ENCODE assay signal across 27 mouse cellular contexts in genomic region chr15:99011946-99012345, GRCm38 (mm10). TPM values are rescaled to one million over a fixed set of nuclear protein-coding genes. Genes with fewer than 3 reads are reported as not detected.
A peak's percentile ranks its signal among the peaks of the same experiment; 100 is the strongest.
DNase-seq lines count a peak whose midpoint lies in the region; ATAC-seq lines count a peak whose summit lies in the region.
"Had no signal": no experiment of that assay in that cellular context is flagged by ENCODE, and none has a peak within 500 bp of the region (broad histone marks: within the 10 kb centered on the region; RNA-seq: fewer than 3 reads in every experiment).

No protein-coding gene starts in this region.

- no peak overlapping the region for H3K9ac ChIP-seq in kidney, embryonic 15.5 days
- no peak overlapping the region for H3K9ac ChIP-seq in neural tube, embryonic 11.5 days (ENCODE audit: low read length)
- no peak overlapping the region for H3K9ac ChIP-seq in neural tube, embryonic 15.5 days (replicated peaks)
- H3K9ac ChIP-seq in embryonic facial prominence, embryonic 14.5 days (ENCODE audit: low read depth, low read length): no peak overlapping the region
- H3K9ac ChIP-seq: embryonic facial prominence, embryonic 12.5 days; forebrain, postnatal 0 days; hindbrain, embryonic 12.5 days; hindbrain, embryonic 15.5 days had no signal

- DNase-seq in kidney, adult 18-20 months: no peak
- peak; percentile 0 for DNase-seq in neural tube, embryonic 11.5 days (ENCODE audit: low spot score)
- no peak for DNase-seq in embryonic facial prominence, embryonic 14.5 days (ENCODE audit: low spot score)
- DNase-seq in B cell, adult 2 months: no peak
- DNase-seq in adrenal gland, adult (ENCODE audit: inconsistent age in 2 of 2, low spot score in 1 of 2): no peak
- DNase-seq: adrenal gland, adult 8-10 months; adrenal gland, postnatal 25 days; cerebellum, adult 18-20 months; cerebellum, adult 9-10 months; cerebellum, postnatal 14 days; forebrain, postnatal 0 days; gastrocnemius, adult 2 months; gastrocnemius, postnatal 14 days; heart, adult 11 months had no signal

- WGBS in kidney, embryonic 15.5 days: 51% methylated on average over 3 of the region's 3 CpGs
- 82% methylated on average over 3 of the region's 3 CpGs for WGBS in neural tube, embryonic 11.5 days
- WGBS in neural tube, embryonic 15.5 days: 90% methylated on average over 3 of the region's 3 CpGs
- WGBS in embryonic facial prominence, embryonic 14.5 days: 52% methylated on average over 3 of the region's 3 CpGs

- H3K27me3 ChIP-seq in kidney, embryonic 15.5 days: no peaks in the 10 kb centered on the region
- H3K27me3 ChIP-seq in neural tube, embryonic 11.5 days (ENCODE audit: control insufficient read depth, insufficient read depth, low read length): no peaks in the 10 kb centered on the region
- H3K27me3 ChIP-seq in neural tube, embryonic 15.5 days (replicated peaks): no peaks in the 10 kb centered on the region
- H3K27me3 ChIP-seq in embryonic facial prominence, embryonic 14.5 days (replicated peaks; ENCODE audit: control insufficient read depth, insufficient read depth, low read length): no peaks in the 10 kb centered on the region
- H3K27me3 ChIP-seq: embryonic facial prominence, embryonic 12.5 days; hindbrain, embryonic 12.5 days; hindbrain, embryonic 15.5 days; Patski had no signal

- no peaks in the 10 kb centered on the region for H3K36me3 ChIP-seq in kidney, embryonic 15.5 days
- no peaks in the 10 kb centered on the region for H3K36me3 ChIP-seq in neural tube, embryonic 11.5 days (ENCODE audit: control insufficient read depth, insufficient read depth, low read length)
- no peaks in the 10 kb centered on the region for H3K36me3 ChIP-seq in neural tube, embryonic 15.5 days
- H3K36me3 ChIP-seq in embryonic facial prominence, embryonic 14.5 days (ENCODE audit: control insufficient read depth, insufficient read depth, low read length): no peaks in the 10 kb centered on the region
- H3K36me3 ChIP-seq: embryonic facial prominence, embryonic 12.5 days; hindbrain, embryonic 12.5 days; hindbrain, embryonic 15.5 days had no signal

- ATAC-seq in kidney, embryonic 15.5 days (replicated peaks; ENCODE audit: low FRiP score): no peak
- ATAC-seq in neural tube, embryonic 11.5 days (ENCODE audit: insufficient read depth, low FRiP score, low TSS enrichment): no peak
- ATAC-seq in neural tube, embryonic 15.5 days (ENCODE audit: low FRiP score): no peak
- no peak for ATAC-seq in embryonic facial prominence, embryonic 14.5 days (ENCODE audit: low read depth)
- ATAC-seq: CD4-positive, CD25-positive, alpha-beta regulatory T cell, adult 4 months; forebrain, embryonic 14.5 days; forebrain, postnatal 0 days; Patski had no signal

- peak overlapping the region; percentile 41; the same call in 1 of the 2 replicates for H3K27ac ChIP-seq in kidney, embryonic 15.5 days
- no peak overlapping the region for H3K27ac ChIP-seq in neural tube, embryonic 11.5 days (ENCODE audit: low read depth, low read length)
- no peak overlapping the region for H3K27ac ChIP-seq in neural tube, embryonic 15.5 days (replicated peaks)
- peak overlapping the region; percentile 59 for H3K27ac ChIP-seq in embryonic facial prominence, embryonic 14.5 days (replicated peaks; ENCODE audit: low read depth, low read length)
- H3K27ac ChIP-seq: embryonic facial prominence, embryonic 12.5 days; gastrocnemius, adult 2 months; hindbrain, embryonic 12.5 days; hindbrain, embryonic 15.5 days had no signal

- peaks cover 27% of the 10 kb centered on the region; the same call in 1 of the 2 replicates for H3K4me1 ChIP-seq in kidney, embryonic 15.5 days
- H3K4me1 ChIP-seq in neural tube, embryonic 11.5 days (ENCODE audit: control insufficient read depth, insufficient read depth, low read length): no peaks in the 10 kb centered on the region
- 0 out of 2 replicates have a peak, but pooled peaks cover 3% of the 10 kb centered on the region for H3K4me1 ChIP-seq in neural tube, embryonic 15.5 days
- H3K4me1 ChIP-seq in embryonic facial prominence, embryonic 14.5 days (ENCODE audit: control insufficient read depth, insufficient read depth, low read length): no peaks in the 10 kb centered on the region
- H3K4me1 ChIP-seq: hindbrain, embryonic 12.5 days; hindbrain, embryonic 15.5 days had no signal

- no peak overlapping the region for H3K4me2 ChIP-seq in kidney, embryonic 15.5 days
- no peak overlapping the region for H3K4me2 ChIP-seq in neural tube, embryonic 11.5 days (ENCODE audit: low read depth)
- H3K4me2 ChIP-seq in neural tube, embryonic 15.5 days: no peak overlapping the region
- H3K4me2 ChIP-seq in embryonic facial prominence, embryonic 14.5 days (ENCODE audit: low read depth, low read length): no peak overlapping the region
- H3K4me2 ChIP-seq: embryonic facial prominence, embryonic 12.5 days; heart, embryonic 11.5 days; hindbrain, embryonic 12.5 days; hindbrain, embryonic 15.5 days had no signal

- no peaks in the 10 kb centered on the region for H3K9me3 ChIP-seq in kidney, embryonic 15.5 days (replicated peaks)
- H3K9me3 ChIP-seq in neural tube, embryonic 11.5 days (ENCODE audit: control insufficient read depth, low read length): no peaks in the 10 kb centered on the region
- H3K9me3 ChIP-seq in neural tube, embryonic 15.5 days (replicated peaks): no peaks in the 10 kb centered on the region
- H3K9me3 ChIP-seq in embryonic facial prominence, embryonic 14.5 days (ENCODE audit: control insufficient read depth, low read length): no peaks in the 10 kb centered on the region
- H3K9me3 ChIP-seq: embryonic facial prominence, embryonic 12.5 days; hindbrain, embryonic 12.5 days; hindbrain, embryonic 15.5 days had no signal

- H3K4me3 ChIP-seq in kidney, embryonic 15.5 days (replicated peaks): no peak overlapping the region
- no peak overlapping the region for H3K4me3 ChIP-seq in neural tube, embryonic 11.5 days (ENCODE audit: low read depth, low read length)
- H3K4me3 ChIP-seq in neural tube, embryonic 15.5 days (replicated peaks): no peak overlapping the region
- no peak overlapping the region for H3K4me3 ChIP-seq in embryonic facial prominence, embryonic 14.5 days (ENCODE audit: low read depth, low read length)
- H3K4me3 ChIP-seq: embryonic facial prominence, embryonic 12.5 days; gastrocnemius, adult 2 months; hindbrain, embryonic 12.5 days; hindbrain, embryonic 15.5 days had no signal

RNA-seq across cellular contexts. Expression of gene Tuba1c, which starts 17.7 kb away (rescaled TPM):
- 180 and 185 TPM in 2 replicates for polyA plus RNA-seq in kidney, embryonic 15.5 days (2015; fragmentation: Nextera tagmentation; extraction: Ambion mirVana)
- 109 and 112 TPM in 2 replicates for polyA plus RNA-seq in neural tube, embryonic 11.5 days (2014; fragmentation: Nextera tagmentation; extraction: Ambion mirVana)
- polyA plus RNA-seq in neural tube, embryonic 15.5 days (2015; fragmentation: Nextera tagmentation; extraction: Ambion mirVana): 12.4 and 52.6 TPM in 2 replicates
- polyA plus RNA-seq in embryonic facial prominence, embryonic 14.5 days (2014; fragmentation: Nextera tagmentation; extraction: Ambion mirVana): 133 and 149 TPM in 2 replicates

RNA-seq across cellular contexts. Expression of gene Prph, which starts 43.0 kb away (rescaled TPM):
- 5.9 and 12.6 TPM in 2 replicates for polyA plus RNA-seq in kidney, embryonic 15.5 days (2015; fragmentation: Nextera tagmentation; extraction: Ambion mirVana)
- polyA plus RNA-seq in neural tube, embryonic 11.5 days (2014; fragmentation: Nextera tagmentation; extraction: Ambion mirVana): 38.7 and 54.0 TPM in 2 replicates
- 185 and 209 TPM in 2 replicates for polyA plus RNA-seq in neural tube, embryonic 15.5 days (2015; fragmentation: Nextera tagmentation; extraction: Ambion mirVana)
- polyA plus RNA-seq in embryonic facial prominence, embryonic 14.5 days (2014; fragmentation: Nextera tagmentation; extraction: Ambion mirVana): 66.3 and 71.0 TPM in 2 replicates
- polyA plus RNA-seq: CD4-positive, CD25-positive, alpha-beta regulatory T cell, adult 4 months had no signal

RNA-seq across cellular contexts. Expression of gene Tuba1a, which starts 58.4 kb away (rescaled TPM):
- polyA plus RNA-seq in kidney, embryonic 15.5 days (2015; fragmentation: Nextera tagmentation; extraction: Ambion mirVana): 854 and 1,029 TPM in 2 replicates
- 8,277 and 8,733 TPM in 2 replicates for polyA plus RNA-seq in neural tube, embryonic 11.5 days (2014; fragmentation: Nextera tagmentation; extraction: Ambion mirVana)
- 10,639 and 13,509 TPM in 2 replicates for polyA plus RNA-seq in neural tube, embryonic 15.5 days (2015; fragmentation: Nextera tagmentation; extraction: Ambion mirVana)
- polyA plus RNA-seq in embryonic facial prominence, embryonic 14.5 days (2014; fragmentation: Nextera tagmentation; extraction: Ambion mirVana): 1,836 and 1,958 TPM in 2 replicates

RNA-seq across cellular contexts. Expression of gene Gm49450, which starts 58.6 kb away (rescaled TPM):
- polyA plus RNA-seq in kidney, embryonic 15.5 days (2015; fragmentation: Nextera tagmentation; extraction: Ambion mirVana): not detected in 2 replicates
- not detected in 2 replicates for polyA plus RNA-seq in neural tube, embryonic 11.5 days (2014; fragmentation: Nextera tagmentation; extraction: Ambion mirVana)
- not detected in 2 replicates for polyA plus RNA-seq in neural tube, embryonic 15.5 days (2015; fragmentation: Nextera tagmentation; extraction: Ambion mirVana)
- not detected in 2 replicates for polyA plus RNA-seq in embryonic facial prominence, embryonic 14.5 days (2014; fragmentation: Nextera tagmentation; extraction: Ambion mirVana)
- polyA plus RNA-seq: CD4-positive, CD25-positive, alpha-beta regulatory T cell, adult 4 months; embryonic facial prominence, embryonic 12.5 days; forebrain, embryonic 11.5 days; forebrain, embryonic 14.5 days; forebrain, postnatal 0 days; heart, embryonic 11.5 days; heart, embryonic 14.5 days; heart, postnatal 0 days; hindbrain, embryonic 12.5 days; hindbrain, embryonic 15.5 days; intestine, embryonic 14.5 days; Patski had no signal

Comparison
In these comparisons a context has a peak if more than half of its experiments do, and no peak if none do; other contexts are left out.
1. H3K27ac ChIP-seq: peak in kidney, embryonic 15.5 days (single experiment) and embryonic facial prominence, embryonic 14.5 days (single experiment); none in neural tube, embryonic 11.5 days (single experiment) and neural tube, embryonic 15.5 days (single experiment).